8 mouse cellular contexts compared by ENCODE assay signal in genomic region chr8:126694370-126694769, GRCm38 (mm10).
A peak's percentile ranks its signal among the peaks of the same experiment; 100 is the strongest.
DNase-seq lines count a peak whose midpoint lies in the region; TF ChIP-seq lines count a peak whose summit lies in the region.

No protein-coding gene starts in this region.

- 32% methylated on average over 7 of the region's 7 CpGs for WGBS in cerebellum, adult 2 months

- H3K27me3 ChIP-seq in cerebellum, adult 2 months (ENCODE audit: control insufficient read depth, insufficient read depth, low read length) = no peaks in the 10 kb centered on the region

- no peak for TF ChIP-seq CTCF in cerebellum, adult 2 months (IDR thresholded peaks at IDR 0.05; ENCODE audit: borderline replicate concordance, insufficient read depth, low read depth, low read length)

- no peak overlapping the region for H3K27ac ChIP-seq in cerebellum, adult 2 months (ENCODE audit: insufficient read depth, low read length)

- intact Hi-C loops in left cerebral cortex, postnatal 10 days (cut with DNase I) = no loop called here

- no peak overlapping the region for H3K4me3 ChIP-seq in cerebellum, adult 2 months (replicated peaks; ENCODE audit: insufficient read depth, low read depth, low read length)

- TF ChIP-seq POLR2A in cerebellum, adult 2 months (IDR thresholded peaks at IDR 0.05; ENCODE audit: borderline replicate concordance, insufficient read depth, low read length) = no peak

- peak; percentile 36 to 59 for DNase-seq in cerebellum, adult 2 months
- DNase-seq in cerebellum, adult 11 months = no peak
- DNase-seq in right cerebral cortex, adult 18-20 months = peak; percentile 90
- DNase-seq in right cerebral cortex, postnatal 4 days = no peak
- peak; percentile 55 to 69 for DNase-seq in left cerebral cortex, postnatal 10 days (ENCODE audit: extremely low spot score in 1 of 2, low spot score in 2 of 2)
- peak; percentile 86 for DNase-seq in telencephalon, adult 2 months (ENCODE audit: low read depth, low spot score)
- no peak for DNase-seq in spleen, postnatal 36 days (ENCODE audit: low spot score in 2 of 2)
- no peak for DNase-seq in spleen, adult 18-20 months

- H3K4me1 ChIP-seq in cerebellum, adult 2 months (ENCODE audit: control insufficient read depth, insufficient read depth, low read length) = peaks cover 5% of the 10 kb centered on the region; the same call in 1 of the 2 replicates

Comparison
In these comparisons a context has a peak if more than half of its experiments do, and no peak if none do; other contexts are left out.
1. DNase-seq: peak in cerebellum, adult 2 months (2 of 2), right cerebral cortex, adult 18-20 months (single experiment), left cerebral cortex, postnatal 10 days (2 of 2) and telencephalon, adult 2 months (single experiment); none in cerebellum, adult 11 months (single experiment), right cerebral cortex, postnatal 4 days (single experiment), spleen, postnatal 36 days (0 of 2) and spleen, adult 18-20 months (0 of 2).